10 mouse cellular contexts compared by ENCODE assay signal in the genomic region with DNA sequence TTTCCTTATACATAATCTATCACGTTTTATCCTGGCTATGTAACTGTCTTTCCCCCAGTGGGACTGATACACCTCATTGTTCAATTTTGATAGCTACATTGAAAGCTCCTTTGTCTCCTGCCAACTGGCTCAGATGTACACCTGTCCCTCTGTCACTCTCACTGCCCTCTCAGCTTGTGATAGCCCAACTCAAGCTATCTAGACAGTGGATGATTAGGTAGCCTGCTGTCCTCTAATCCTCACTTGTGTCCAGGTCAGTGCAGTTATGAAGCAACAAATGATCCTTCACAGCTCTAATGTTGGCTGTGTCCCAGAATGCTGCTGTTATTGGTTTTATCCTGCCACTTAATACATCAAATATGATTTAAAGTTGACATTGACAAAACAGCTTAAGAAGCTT.
"Had no signal": no experiment of that assay in that cellular context is flagged by ENCODE, and none has a peak within 500 bp of the region (broad histone marks: within the 10 kb centered on the region; RNA-seq: fewer than 3 reads in every experiment).

No protein-coding gene starts in this region.

- H3K27ac ChIP-seq: limb, embryonic 12.5 days; liver, embryonic 14.5 days; midbrain, embryonic 12.5 days; neural tube, embryonic 15.5 days had no signal

- DNase-seq: kidney, adult 18-20 months; kidney, postnatal 10 days; lung, adult 18-20 months; right cerebral cortex, postnatal 25 days; thymus, postnatal 36 days had no signal

- H3K4me3 ChIP-seq: limb, embryonic 12.5 days; midbrain, embryonic 12.5 days; myocyte; neural tube, embryonic 15.5 days had no signal
